Mouse (Mus musculus) layer of hippocampus, postnatal 14 days (tissue): ENCODE measurements at regions not wholly inside any gene's neighbourhood (a gene's known extent, or its start where the extent isn't known, plus 50 kb on each side); places are given as distances from the start of the nearest gene placed in this dataset.

ENCODE experiments used
- DNase-seq, 2 experiments: peaks; one replicate each; pipeline ENCODE4 v3.0.0; 2021 to 2022; ENCODE audit warnings: low spot score in 2 of 2, mixed read lengths in 1 of 2

GRCm38 (mm10) chr13:103476328-103476727 lies 142.0 kb upstream of the Mast4 start:
- no peak for DNase-seq

- DNase-seq: no peak
These were observed 137.9 kb upstream of the Mast4 start for GRCm38 (mm10) chr13:103472216-103472615.

GRCm38 (mm10) chr13:103470141-103470540 lies 135.8 kb upstream of the Mast4 start:
- no peak for DNase-seq

GRCm38 (mm10) chr13:103460499-103460898 lies 126.2 kb upstream of the Mast4 start:
- no peak for DNase-seq

- DNase-seq: no peak
These were observed 125.3 kb upstream of the Mast4 start for GRCm38 (mm10) chr13:103459486-103460147.

- no peak for DNase-seq
These were observed 118.5 kb upstream of the Mast4 start for GRCm38 (mm10) chr13:103452837-103453236.

- DNase-seq: peak; percentile 11 to 72
These were observed 96.3 kb upstream of the Mast4 start for GRCm38 (mm10) chr13:103430589-103430988.

- no peak for DNase-seq
These were observed 89.7 kb upstream of the Mast4 start for GRCm38 (mm10) chr13:103424011-103424410.

- peak in 1 of 2 experiments; percentile 6 for DNase-seq
These were observed 89.1 kb upstream of the Mast4 start for GRCm38 (mm10) chr13:103423417-103423816.

- DNase-seq: no peak
These were observed 88.7 kb upstream of the Mast4 start for GRCm38 (mm10) chr13:103422997-103423396.

- DNase-seq: no peak
These were observed 84.8 kb upstream of the Mast4 start for GRCm38 (mm10) chr13:103419146-103419545.

GRCm38 (mm10) chr13:103417256-103417655 lies 83.0 kb upstream of the Mast4 start:
- DNase-seq: no peak

GRCm38 (mm10) chr13:103415335-103415734 lies 81.0 kb upstream of the Mast4 start:
- DNase-seq: no peak

- DNase-seq: no peak
These were observed 78.3 kb upstream of the Mast4 start for GRCm38 (mm10) chr13:103412566-103412965.

GRCm38 (mm10) chr13:103409286-103409685 lies 75.0 kb upstream of the Mast4 start:
- DNase-seq: no peak

GRCm38 (mm10) chr13:103396526-103397020 lies 62.3 kb upstream of the Mast4 start:
- DNase-seq: no peak

GRCm38 (mm10) chr13:103396099-103396498 lies 61.8 kb upstream of the Mast4 start:
- DNase-seq: no peak

GRCm38 (mm10) chr13:103392581-103392980 lies 58.3 kb upstream of the Mast4 start:
- peak in 1 of 2 experiments; percentile 9 for DNase-seq

GRCm38 (mm10) chr13:103391396-103391795 lies 57.1 kb upstream of the Mast4 start:
- DNase-seq: no peak

GRCm38 (mm10) chr13:103390991-103391390 lies 56.7 kb upstream of the Mast4 start:
- DNase-seq: no peak

- no peak for DNase-seq
These were observed 52.7 kb upstream of the Mast4 start for GRCm38 (mm10) chr13:103386948-103387347.
